Mouse (Mus musculus): ENCODE results near the gene Samsn1. TPM values are rescaled to one million over a fixed set of nuclear protein-coding genes. Genes with fewer than 3 reads are reported as not detected.

The Samsn1 gene
- polyA plus RNA-seq, 1 experiment from 2014 or later: 0.98 TPM

DNA sequence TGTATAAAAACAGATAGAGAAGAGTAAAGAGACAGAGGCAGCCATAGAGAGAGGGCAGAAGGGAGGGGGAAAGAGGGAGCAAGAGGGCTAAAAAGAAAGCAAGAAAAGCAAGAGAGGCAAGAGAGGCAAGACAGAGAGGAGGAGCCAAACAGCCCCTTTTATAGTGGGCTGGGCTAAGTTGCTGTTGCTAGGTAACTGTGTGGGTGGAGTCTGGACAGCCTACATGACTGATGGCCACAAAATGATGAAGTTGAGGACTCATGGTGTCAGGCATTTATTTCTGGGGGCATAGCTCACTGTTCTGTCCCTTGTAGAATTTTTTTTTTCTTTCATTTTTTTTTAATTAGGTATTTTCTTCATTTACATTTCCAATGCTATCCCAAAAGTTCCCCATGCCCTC, 195.6 kb downstream of the Samsn1 start:
- Histone ChIP-seq H3K27ac (no peak overlapping the region), H3K36me3 (no peaks in the 10 kb centered on the region), H3K4me3 (replicated peaks) (no peak overlapping the region), H3K9ac (replicated peaks) (no peak overlapping the region), H3K4me2 (replicated peaks) (no peak overlapping the region), H3K9me3 (no peaks in the 10 kb centered on the region), H3K27me3 (no peaks in the 10 kb centered on the region), H3K4me1 (replicated peaks) (no peaks in the 10 kb centered on the region)
- no peak for ATAC-seq

GRCm38 (mm10) chr16:75823226-75823625, 198.9 kb downstream of the Samsn1 start:
- ATAC-seq: peak; percentile 53; the same call in 1 of the 2 replicates
- WGBS: 82% methylated on average over 6 of the region's 6 CpGs
- no peaks in the 10 kb centered on the region for H3K4me1 ChIP-seq (replicated peaks)

DNA sequence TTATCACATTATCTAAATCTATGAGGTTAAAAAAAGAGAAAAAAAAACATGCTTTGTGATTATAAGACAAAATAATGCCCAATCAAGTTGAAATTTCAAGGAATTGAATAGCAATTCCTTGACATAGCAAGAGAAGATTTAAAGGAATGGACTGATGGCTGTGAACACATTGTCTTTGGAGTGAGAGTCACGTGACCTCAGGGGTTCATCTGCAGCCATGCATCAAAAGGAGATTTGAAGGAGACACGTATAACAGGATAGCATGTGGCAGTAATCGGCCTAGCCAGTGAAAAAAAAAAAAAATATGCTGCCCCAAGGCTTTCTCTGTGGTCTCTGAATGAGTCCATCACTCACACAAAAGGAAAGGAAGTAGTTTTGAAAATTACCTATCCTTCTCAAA, 201.1 kb downstream of the Samsn1 start:
- ATAC-seq: no peak
- 44% methylated on average over 3 of the region's 3 CpGs for WGBS
- no peaks in the 10 kb centered on the region for H3K9me3 ChIP-seq

More at GRCm38 (mm10) chr16:75823226-75823625, 198.9 kb downstream of the Samsn1 start:
- Histone ChIP-seq H3K27ac (no peak overlapping the region), H3K4me3 (replicated peaks) (no peak overlapping the region), H3K9me3 (no peaks in the 10 kb centered on the region), H3K4me2 (replicated peaks) (no peak overlapping the region), H3K9ac (replicated peaks) (no peak overlapping the region), H3K36me3 (no peaks in the 10 kb centered on the region), H3K27me3 (no peaks in the 10 kb centered on the region)

More for the DNA sequence above, 201.1 kb downstream of the Samsn1 start:
- H3K27ac ChIP-seq: no peak overlapping the region
- no peak overlapping the region for H3K4me3 ChIP-seq (replicated peaks)
- no peaks in the 10 kb centered on the region for H3K27me3 ChIP-seq
- H3K4me2 ChIP-seq (replicated peaks): no peak overlapping the region
- no peaks in the 10 kb centered on the region for H3K4me1 ChIP-seq (replicated peaks)
- no peak overlapping the region for H3K9ac ChIP-seq (replicated peaks)
- H3K36me3 ChIP-seq: no peaks in the 10 kb centered on the region
